Mouse (Mus musculus): ENCODE results near the gene Cyfip2. TPM values are rescaled to one million over a fixed set of nuclear protein-coding genes. Genes with fewer than 3 reads are reported as not detected.

Cyfip2 gene
- total RNA-seq, 2 experiments from 2014 or later: 29.5 to 35.3 TPM

DNA sequence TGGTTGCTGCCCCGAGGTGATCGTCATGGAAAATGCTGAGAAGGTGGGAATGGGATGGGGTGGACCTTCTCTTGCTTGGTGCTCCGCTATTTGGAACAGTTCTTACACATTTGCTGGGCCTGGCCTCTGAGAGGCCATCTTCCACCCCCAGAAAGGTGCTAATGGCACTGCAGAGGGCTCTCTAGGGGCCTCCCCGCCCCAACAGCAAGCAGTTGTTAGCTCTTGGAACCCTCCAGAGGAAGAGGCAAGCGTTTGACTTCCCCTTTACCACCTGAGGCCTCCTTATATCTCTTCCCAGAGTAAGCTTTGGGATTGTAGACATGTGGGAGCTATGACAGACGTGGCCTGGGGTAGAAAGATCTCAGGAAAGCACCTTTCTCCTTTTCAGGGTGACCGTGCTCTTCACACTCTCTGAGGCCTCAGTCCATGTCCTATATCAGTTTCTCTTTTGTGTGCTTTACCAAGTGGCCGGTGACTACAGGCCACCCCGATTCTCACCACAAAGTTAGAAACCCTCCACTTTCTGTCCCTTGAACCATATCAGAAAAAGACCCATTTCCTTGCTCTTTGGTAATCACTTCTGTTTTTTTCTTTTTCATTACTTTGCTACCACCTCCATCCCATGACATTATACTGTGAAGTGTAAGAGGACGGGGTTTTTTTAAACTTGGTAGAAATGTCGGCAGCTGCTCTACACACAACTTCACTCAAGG is 167.3 kb downstream of the Cyfip2 start:
- intact Hi-C loops (cut with DNase I): no loop called here
- no peak for DNase-seq

Small RNAs within 50 kb of the gene (microRNA-seq; reads per million reads assigned to microRNA genes)
- gene Mir7239: 0 to 0.70 reads per million in 2 experiments

Other genes with a start within 250 kb of the Cyfip2 start
- gene Nipal4, start 146.4 kb downstream of the Cyfip2 start, total RNA-seq (2021): under 1 TPM; 0.55 to 0.89 TPM
- gene Fndc9, start 77.3 kb downstream of the Cyfip2 start, total RNA-seq (2021): not detected
- gene Itk, start 76.7 kb upstream of the Cyfip2 start, total RNA-seq (2021): under 1 TPM; 0.50 to 0.86 TPM
- not detected for gene Fam71b, start 83.7 kb upstream of the Cyfip2 start, total RNA-seq (2021)
- gene Med7, start 124.1 kb upstream of the Cyfip2 start, total RNA-seq (2021): 10 to 100 TPM; 18.8 to 19.0 TPM
- gene Havcr2, start 142.1 kb upstream of the Cyfip2 start, total RNA-seq (2021): under 1 TPM; 0.22 TPM
- gene Gm12169, start 211.4 kb upstream of the Cyfip2 start, total RNA-seq (2021): not detected

Measured in heart, postnatal 10 days (tissue).